Mouse (Mus musculus) myocyte (in vitro differentiated cells): Measurements from ENCODE around the gene Dlg3.

Experiments
- CEBPB ChIP-seq: IDR thresholded peaks from 2 replicates; pipeline ENCODE4 v1.6.1; 2011; ENCODE audit warnings: mild to moderate bottlenecking, moderate library complexity; ENCODE audit not compliant: poor library complexity, insufficient read depth, severe bottlenecking
- E2F4 ChIP-seq: IDR thresholded peaks from one replicate; pipeline ENCODE4 v1.6.1; 2011; ENCODE audit warnings: mild to moderate bottlenecking, control low read depth, moderate library complexity; ENCODE audit not compliant: insufficient read depth
- MAX ChIP-seq: IDR thresholded peaks from one replicate; pipeline ENCODE4 v1.6.1; 2011; ENCODE audit warnings: low read depth, mild to moderate bottlenecking, control low read depth
- MYOD1 ChIP-seq, 3 experiments: IDR thresholded peaks; one replicate each; pipeline ENCODE4 v1.6.1; 2011; ENCODE audit warnings: control low read depth in 2 of 3, low read depth in 2 of 3, mild to moderate bottlenecking in 2 of 3, moderate library complexity in 1 of 3; ENCODE audit not compliant: insufficient read length in 2 of 3, control insufficient read depth in 1 of 3
- MYOG ChIP-seq, 3 experiments: IDR thresholded peaks; one replicate each; pipeline ENCODE4 v1.6.1; 2011; ENCODE audit warnings: control low read depth in 2 of 3, low read depth in 2 of 3, mild to moderate bottlenecking in 2 of 3; ENCODE audit not compliant: insufficient read length in 2 of 3, control insufficient read depth in 1 of 3, insufficient read depth in 1 of 3
- POLR2A ChIP-seq: IDR thresholded peaks from one replicate; pipeline ENCODE4 v1.6.1; 2011; ENCODE audit warnings: low read depth, mild to moderate bottlenecking, control low read depth, moderate library complexity; ENCODE audit not compliant: insufficient read length
- POLR2AphosphoS2 ChIP-seq: IDR thresholded peaks from one replicate; pipeline ENCODE4 v1.6.1; 2011; ENCODE audit warnings: low read depth, control low read depth; ENCODE audit not compliant: insufficient read length
- TCF12 ChIP-seq: IDR thresholded peaks from one replicate; pipeline ENCODE4 v1.6.1; 2011; ENCODE audit warnings: mild to moderate bottlenecking, control low read depth; ENCODE audit not compliant: poor library complexity, insufficient read depth, severe bottlenecking
- TCF3 ChIP-seq: IDR thresholded peaks from one replicate; pipeline ENCODE4 v1.6.1; 2011; ENCODE audit warnings: low read depth, control low read depth; ENCODE audit not compliant: insufficient read length
- USF1 ChIP-seq: IDR thresholded peaks from one replicate; pipeline ENCODE4 v1.6.1; 2011; ENCODE audit warnings: low read depth, mild to moderate bottlenecking, control low read depth, moderate library complexity

GRCm38 (mm10) chrX:100734359-100734758 is 33.2 kb upstream of the Dlg3 start:
- no peak for TF ChIP-seq MAX
- TF ChIP-seq POLR2A, result no peak
- TF ChIP-seq MYOG (IDR thresholded peaks at IDR 0.05; ENCODE audit: control insufficient read depth in 1 of 3, insufficient read depth in 1 of 3, insufficient read length in 2 of 3, low read depth in 2 of 3), result no peak
- TF ChIP-seq USF1, result no peak
- TF ChIP-seq TCF12, result no peak
- TF ChIP-seq MYOD1 (IDR thresholded peaks at IDR 0.05; ENCODE audit: control insufficient read depth in 1 of 3, insufficient read length in 2 of 3, low read depth in 2 of 3), result no peak
- TF ChIP-seq E2F4, result no peak
- TF ChIP-seq POLR2AphosphoS2, result no peak
- TF ChIP-seq TCF3, result no peak
- TF ChIP-seq CEBPB, result no peak
